Mouse (Mus musculus): ENCODE data around the gene Otog.

The Otog gene

GRCm38 (mm10) chr7:46283681-46284080 is 42.9 kb downstream of the Otog start:
- no peak for DNase-seq (ENCODE audit: low spot score)

GRCm38 (mm10) chr7:46285161-46285839 is 44.5 kb downstream of the Otog start:
- no peak for DNase-seq (ENCODE audit: low spot score)

GRCm38 (mm10) chr7:46286391-46286790 is 45.6 kb downstream of the Otog start:
- DNase-seq (ENCODE audit: low spot score): no peak

- DNase-seq (ENCODE audit: low spot score): no peak
These were observed 46.3 kb downstream of the Otog start for GRCm38 (mm10) chr7:46287051-46287450.

- DNase-seq (ENCODE audit: low spot score): no peak
These were observed 55.5 kb downstream of the Otog start for GRCm38 (mm10) chr7:46296330-46296729.

GRCm38 (mm10) chr7:46301031-46301632 is 60.3 kb downstream of the Otog start:
- no peak for DNase-seq (ENCODE audit: low spot score)

GRCm38 (mm10) chr7:46313486-46313885 is 72.7 kb downstream of the Otog start:
- DNase-seq (ENCODE audit: low spot score): no peak

GRCm38 (mm10) chr7:46314220-46315009 is 73.6 kb downstream of the Otog start:
- no peak for DNase-seq (ENCODE audit: low spot score)

GRCm38 (mm10) chr7:46315692-46316091 is 74.9 kb downstream of the Otog start:
- no peak for DNase-seq (ENCODE audit: low spot score)

GRCm38 (mm10) chr7:46316948-46317347 is 76.2 kb downstream of the Otog start:
- no peak for DNase-seq (ENCODE audit: low spot score)

GRCm38 (mm10) chr7:46321242-46321641 is 80.5 kb downstream of the Otog start:
- DNase-seq (ENCODE audit: low spot score): no peak

GRCm38 (mm10) chr7:46327896-46328295 is 87.1 kb downstream of the Otog start:
- DNase-seq (ENCODE audit: low spot score): no peak

GRCm38 (mm10) chr7:46337397-46337796 is 96.6 kb downstream of the Otog start:
- no peak for DNase-seq (ENCODE audit: low spot score)

- DNase-seq (ENCODE audit: low spot score): no peak
These were observed 99.0 kb downstream of the Otog start for GRCm38 (mm10) chr7:46339818-46340217.

- no peak for DNase-seq (ENCODE audit: low spot score)
These were observed 99.5 kb downstream of the Otog start for GRCm38 (mm10) chr7:46340295-46340694.

- DNase-seq (ENCODE audit: low spot score): no peak
These were observed 100.7 kb downstream of the Otog start for GRCm38 (mm10) chr7:46341471-46341870.

- no peak for DNase-seq (ENCODE audit: low spot score)
These were observed 106.9 kb downstream of the Otog start for GRCm38 (mm10) chr7:46347692-46348091.

GRCm38 (mm10) chr7:46348813-46349212 is 108.0 kb downstream of the Otog start:
- DNase-seq (ENCODE audit: low spot score): no peak

- DNase-seq (ENCODE audit: low spot score): no peak
These were observed 109.4 kb downstream of the Otog start for GRCm38 (mm10) chr7:46350119-46350702.

GRCm38 (mm10) chr7:46352748-46353147 is 112.0 kb downstream of the Otog start:
- no peak for DNase-seq (ENCODE audit: low spot score)

- no peak for DNase-seq (ENCODE audit: low spot score)
These were observed 112.4 kb downstream of the Otog start for GRCm38 (mm10) chr7:46353216-46353615.

GRCm38 (mm10) chr7:46353875-46354274 is 113.1 kb downstream of the Otog start:
- DNase-seq (ENCODE audit: low spot score): no peak

Data from left cerebral cortex, adult 11 months (tissue).